Mouse (Mus musculus) liver, embryonic 13.5 days (tissue): ENCODE measurements at regions not wholly inside any gene's neighbourhood (a gene's known extent, or its start where the extent isn't known, plus 50 kb on each side); places are given as distances from the start of the nearest gene placed in this dataset.

ENCODE experiments used
- ATAC-seq: fragments of 200-750 bp; cut with Nextera tagmentation; 2 replicates; pipeline ENCODE4 v1.8.0; 2017; ENCODE audit warnings: low read depth, mild to moderate bottlenecking, moderate number of reproducible peaks, moderate library complexity
- DNase-seq: peaks from one replicate; pipeline ENCODE4 v3.0.0; 2022
- H3K27ac ChIP-seq: fragments of 300-500 bp; sonication (generic); 2 replicates; pipeline ENCODE4 v1.5.1; 2015; ENCODE audit warnings: moderate library complexity, mild to moderate bottlenecking, inconsistent platforms
- H3K27me3 ChIP-seq: fragments of 300-500 bp; sonication (generic); 2 replicates; pipeline ENCODE4 v1.6.1; 2015; ENCODE audit warnings: mild to moderate bottlenecking, inconsistent platforms
- H3K36me3 ChIP-seq: fragments of 300-500 bp; sonication (generic); 2 replicates; pipeline ENCODE4 v1.6.1; 2015; ENCODE audit warnings: mild to moderate bottlenecking, inconsistent platforms
- H3K4me1 ChIP-seq: fragments of 300-500 bp; sonication (generic); replicated peaks from 2 replicates; pipeline ENCODE4 v1.6.1; 2015; ENCODE audit warnings: inconsistent platforms
- H3K4me2 ChIP-seq: fragments of 300-500 bp; sonication (generic); 2 replicates; pipeline ENCODE4 v1.6.1; 2015; ENCODE audit warnings: inconsistent platforms, mild to moderate bottlenecking, moderate library complexity
- H3K4me3 ChIP-seq: fragments of 300-500 bp; sonication (generic); replicated peaks from 2 replicates; pipeline ENCODE4 v1.5.1; 2015; ENCODE audit warnings: mild to moderate bottlenecking, inconsistent platforms
- H3K9ac ChIP-seq: fragments of 300-500 bp; sonication (generic); 2 replicates; pipeline ENCODE4 v1.6.1; 2015; ENCODE audit warnings: mild to moderate bottlenecking, inconsistent platforms
- H3K9me3 ChIP-seq: fragments of 300-500 bp; sonication (generic); replicated peaks from 2 replicates; pipeline ENCODE4 v1.6.1; 2016; ENCODE audit warnings: inconsistent platforms
- WGBS: fragments of 180-500 bp; shearing (Covaris S2); methylation state at CpG from one replicate; pipeline ENCODE4 v1.1.7; 2015; ENCODE audit not compliant: insufficient replicate concordance; 5-methylcytosine and 5-hydroxymethylcytosine counted together

GRCm38 (mm10) chr3:105191303-105191702 lies 124.7 kb downstream of the 4930564D02Rik start:
- Histone ChIP-seq H3K27me3 (no peaks in the 10 kb centered on the region), H3K9me3 (no peaks in the 10 kb centered on the region), H3K9ac (no peak overlapping the region), H3K4me1 (peaks cover 6% of the 10 kb centered on the region; the same call in 1 of the 2 replicates), H3K4me3 (no peak overlapping the region), H3K27ac (no peak overlapping the region), H3K4me2 (no peak overlapping the region), H3K36me3 (no peaks in the 10 kb centered on the region)
- 67% methylated on average over 7 of the region's 7 CpGs for WGBS
- DNase-seq, result no peak
- ATAC-seq, result no peak

GRCm38 (mm10) chr3:105191830-105192229 lies 125.2 kb downstream of the 4930564D02Rik start:
- 5% methylated on average over 7 of the region's 7 CpGs for WGBS
- H3K9me3 ChIP-seq, result no peaks in the 10 kb centered on the region
- DNase-seq (peak; percentile 15), ATAC-seq (peak; percentile 81)
- peaks cover 6% of the 10 kb centered on the region; the same call in 1 of the 2 replicates for H3K4me1 ChIP-seq
- no peaks in the 10 kb centered on the region for H3K36me3 ChIP-seq
- no peak overlapping the region for H3K9ac ChIP-seq
- H3K27ac ChIP-seq, result 0 out of 2 replicates have a peak overlapping the region, but pooled peaks have one; percentile 34
- H3K4me3 ChIP-seq, result no peak overlapping the region
- H3K4me2 ChIP-seq, result no peak overlapping the region
- H3K27me3 ChIP-seq, result no peaks in the 10 kb centered on the region

- DNase-seq (no peak), ATAC-seq (no peak)
- H3K4me3 ChIP-seq, result no peak overlapping the region
- WGBS, result 72% methylated on average over 3 of the region's 3 CpGs
- H3K27ac ChIP-seq, result no peak overlapping the region
- no peak overlapping the region for H3K9ac ChIP-seq
- H3K36me3 ChIP-seq, result no peaks in the 10 kb centered on the region
- H3K27me3 ChIP-seq, result no peaks in the 10 kb centered on the region
- H3K4me2 ChIP-seq, result no peak overlapping the region
- no peaks in the 10 kb centered on the region for H3K4me1 ChIP-seq
- H3K9me3 ChIP-seq, result no peaks in the 10 kb centered on the region
Measured at GRCm38 (mm10) chr3:105200735-105201134, 134.1 kb downstream of the 4930564D02Rik start.

GRCm38 (mm10) chr3:105209164-105209563 lies 142.5 kb downstream of the 4930564D02Rik start:
- Histone ChIP-seq H3K4me1 (no peaks in the 10 kb centered on the region), H3K27me3 (no peaks in the 10 kb centered on the region), H3K9me3 (no peaks in the 10 kb centered on the region), H3K4me3 (no peak overlapping the region), H3K4me2 (no peak overlapping the region), H3K27ac (no peak overlapping the region), H3K36me3 (no peaks in the 10 kb centered on the region), H3K9ac (no peak overlapping the region)
- ATAC-seq, result no peak
- WGBS, result 65% methylated on average over 5 of the region's 5 CpGs
- no peak for DNase-seq

GRCm38 (mm10) chr3:105211023-105211422 lies 144.4 kb downstream of the 4930564D02Rik start:
- no peak overlapping the region for H3K4me3 ChIP-seq
- H3K4me1 ChIP-seq, result no peaks in the 10 kb centered on the region
- H3K27ac ChIP-seq, result no peak overlapping the region
- H3K9me3 ChIP-seq, result no peaks in the 10 kb centered on the region
- no peak for DNase-seq
- no peak overlapping the region for H3K4me2 ChIP-seq
- WGBS, result 55% methylated on average over 1 of the region's 1 CpGs
- no peaks in the 10 kb centered on the region for H3K27me3 ChIP-seq
- H3K9ac ChIP-seq, result no peak overlapping the region
- H3K36me3 ChIP-seq, result no peaks in the 10 kb centered on the region
- no peak for ATAC-seq

GRCm38 (mm10) chr3:105211726-105212125 lies 145.1 kb downstream of the 4930564D02Rik start:
- H3K27ac ChIP-seq, result no peak overlapping the region
- no peak overlapping the region for H3K9ac ChIP-seq
- no peaks in the 10 kb centered on the region for H3K9me3 ChIP-seq
- no peak for DNase-seq
- no peak for ATAC-seq
- H3K4me3 ChIP-seq, result no peak overlapping the region
- H3K36me3 ChIP-seq, result no peaks in the 10 kb centered on the region
- no peaks in the 10 kb centered on the region for H3K27me3 ChIP-seq
- H3K4me1 ChIP-seq, result no peaks in the 10 kb centered on the region
- H3K4me2 ChIP-seq, result no peak overlapping the region
- WGBS, result 42% methylated on average over 3 of the region's 3 CpGs

- ATAC-seq (peak; percentile 43), DNase-seq (no peak)
- no peaks in the 10 kb centered on the region for H3K4me1 ChIP-seq
- no peaks in the 10 kb centered on the region for H3K36me3 ChIP-seq
- no peak overlapping the region for H3K27ac ChIP-seq
- no peak overlapping the region for H3K9ac ChIP-seq
- 0 out of 2 replicates have a peak, but pooled peaks cover 6% of the 10 kb centered on the region for H3K27me3 ChIP-seq
- H3K4me3 ChIP-seq, result no peak overlapping the region
- H3K4me2 ChIP-seq, result no peak overlapping the region
- no peaks in the 10 kb centered on the region for H3K9me3 ChIP-seq
- 47% methylated on average over 4 of the region's 4 CpGs for WGBS
Measured at GRCm38 (mm10) chr3:105214867-105215266, 148.2 kb downstream of the 4930564D02Rik start.

- no peak for ATAC-seq
- DNase-seq, result no peak
- no peaks in the 10 kb centered on the region for H3K9me3 ChIP-seq
Measured at GRCm38 (mm10) chr3:105215729-105216128, 149.1 kb downstream of the 4930564D02Rik start.

GRCm38 (mm10) chr3:105219630-105220029 lies 153.0 kb downstream of the 4930564D02Rik start:
- Histone ChIP-seq H3K27ac (no peak overlapping the region), H3K36me3 (no peaks in the 10 kb centered on the region), H3K4me1 (no peaks in the 10 kb centered on the region), H3K27me3 (0 out of 2 replicates have a peak, but pooled peaks cover 6% of the 10 kb centered on the region), H3K9ac (no peak overlapping the region), H3K4me3 (no peak overlapping the region), H3K4me2 (no peak overlapping the region), H3K9me3 (no peaks in the 10 kb centered on the region)
- ATAC-seq, result no peak
- WGBS, result 36% methylated on average over 3 of the region's 3 CpGs
- no peak for DNase-seq

More at GRCm38 (mm10) chr3:105215729-105216128, 149.1 kb downstream of the 4930564D02Rik start:
- WGBS, result 44% methylated on average over 7 of the region's 7 CpGs
- Histone ChIP-seq H3K9ac (no peak overlapping the region), H3K4me2 (no peak overlapping the region), H3K27me3 (0 out of 2 replicates have a peak, but pooled peaks cover 6% of the 10 kb centered on the region), H3K36me3 (no peaks in the 10 kb centered on the region), H3K4me1 (no peaks in the 10 kb centered on the region), H3K27ac (no peak overlapping the region), H3K4me3 (no peak overlapping the region)

- H3K36me3 ChIP-seq, result no peaks in the 10 kb centered on the region
- 50% methylated on average over 1 of the region's 1 CpGs for WGBS
- no peak overlapping the region for H3K4me3 ChIP-seq
- H3K4me1 ChIP-seq, result no peaks in the 10 kb centered on the region
- H3K9me3 ChIP-seq, result no peaks in the 10 kb centered on the region
- no peak overlapping the region for H3K4me2 ChIP-seq
- ATAC-seq, result no peak
- H3K27ac ChIP-seq, result no peak overlapping the region
- no peak overlapping the region for H3K9ac ChIP-seq
- no peak for DNase-seq
- H3K27me3 ChIP-seq, result 0 out of 2 replicates have a peak, but pooled peaks cover 6% of the 10 kb centered on the region
Measured at GRCm38 (mm10) chr3:105220641-105221040, 154.0 kb downstream of the 4930564D02Rik start.

GRCm38 (mm10) chr3:105222925-105223324 lies 156.3 kb downstream of the 4930564D02Rik start:
- WGBS, result 39% methylated on average over 3 of the region's 3 CpGs
- H3K36me3 ChIP-seq, result no peaks in the 10 kb centered on the region
- ATAC-seq (no peak), DNase-seq (no peak)
- 0 out of 2 replicates have a peak, but pooled peaks cover 3% of the 10 kb centered on the region for H3K27me3 ChIP-seq
- H3K9me3 ChIP-seq, result no peaks in the 10 kb centered on the region
- no peak overlapping the region for H3K27ac ChIP-seq
- H3K4me1 ChIP-seq, result no peaks in the 10 kb centered on the region
- no peak overlapping the region for H3K4me3 ChIP-seq
- H3K4me2 ChIP-seq, result no peak overlapping the region
- no peak overlapping the region for H3K9ac ChIP-seq

- DNase-seq (no peak), ATAC-seq (no peak)
- H3K27ac ChIP-seq, result no peak overlapping the region
- WGBS, result 49% methylated on average over 4 of the region's 4 CpGs
- H3K9ac ChIP-seq, result no peak overlapping the region
- no peaks in the 10 kb centered on the region for H3K9me3 ChIP-seq
- no peak overlapping the region for H3K4me3 ChIP-seq
- H3K36me3 ChIP-seq, result no peaks in the 10 kb centered on the region
- no peaks in the 10 kb centered on the region for H3K27me3 ChIP-seq
- H3K4me1 ChIP-seq, result no peaks in the 10 kb centered on the region
- no peak overlapping the region for H3K4me2 ChIP-seq
Measured at GRCm38 (mm10) chr3:105223671-105224070, 157.0 kb downstream of the 4930564D02Rik start.
